Mouse (Mus musculus): Measurements from ENCODE around the gene Bhlhe40. TPM values are rescaled to one million over a fixed set of nuclear protein-coding genes. Genes with fewer than 3 reads are reported as not detected.

The Bhlhe40 gene
- total and polyA plus RNA-seq, 3 experiments = 15.9 to 21.6 TPM; not detected in 1

- Histone ChIP-seq H3K27me3 (ENCODE audit: control insufficient read depth in 1 of 2, insufficient read depth in 2 of 2, low read length in 2 of 2) (no peaks in the 10 kb centered on the region), H3K9me3 (replicated peaks; ENCODE audit: insufficient read depth, low read length) (no peaks in the 10 kb centered on the region), H3K36me3 (ENCODE audit: control insufficient read depth in 1 of 2, insufficient read depth in 2 of 2, low read length in 2 of 2) (no peaks in the 10 kb centered on the region), H3K27ac (ENCODE audit: control insufficient read depth, low read depth, low read length) (no peak overlapping the region), H3K79me2 (ENCODE audit: control insufficient read depth, insufficient read depth, low read length, poor library complexity) (no peaks in the 10 kb centered on the region), H3K4me3 (ENCODE audit: control insufficient read depth in 1 of 2, insufficient read depth in 1 of 2, low read depth in 2 of 2, low read length in 2 of 2) (no peak overlapping the region), H3K4me1 (ENCODE audit: control insufficient read depth in 1 of 2, insufficient read depth in 2 of 2, low read length in 2 of 2) (no peaks in the 10 kb centered on the region), H3K9ac (ENCODE audit: control insufficient read depth, low read depth, low read length, poor library complexity, severe bottlenecking) (no peak overlapping the region)
- DNase-seq (ENCODE audit: low read depth, low spot score) = no peak
- TF ChIP-seq ZNF384 (IDR thresholded peaks at IDR 0.05; ENCODE audit: low read depth, low read length) (peak; percentile 18; the same call in 1 of the 2 replicates), CHD1 (IDR thresholded peaks at IDR 0.05; ENCODE audit: low read depth, low read length) (no peak), CTCF (IDR thresholded peaks at IDR 0.05 in 2 of 3, conservative IDR thresholded peaks at IDR 0.05 in 1 of 3; ENCODE audit: control insufficient read depth in 1 of 3, insufficient read depth in 1 of 3, low read depth in 2 of 3, low read length in 3 of 3, poor library complexity in 1 of 3, severe bottlenecking in 1 of 3) (no peak)
Observed at GRCm38 (mm10) chr6:108648072-108648471, 12.4 kb upstream of the Bhlhe40 start.

- Histone ChIP-seq H3K4me1 (ENCODE audit: control insufficient read depth in 1 of 2, insufficient read depth in 2 of 2, low read length in 2 of 2) (0 out of 4 replicates have a peak, but pooled peaks cover 0 to 3% of the 10 kb centered on the region in 2 experiments), H3K27ac (ENCODE audit: control insufficient read depth, low read depth, low read length) (no peak overlapping the region), H3K9me3 (replicated peaks; ENCODE audit: insufficient read depth, low read length) (no peaks in the 10 kb centered on the region), H3K79me2 (ENCODE audit: control insufficient read depth, insufficient read depth, low read length, poor library complexity) (peaks cover 6% of the 10 kb centered on the region), H3K4me3 (ENCODE audit: control insufficient read depth in 1 of 2, insufficient read depth in 1 of 2, low read depth in 2 of 2, low read length in 2 of 2) (no peak overlapping the region), H3K27me3 (ENCODE audit: control insufficient read depth in 1 of 2, insufficient read depth in 2 of 2, low read length in 2 of 2) (no peaks in the 10 kb centered on the region), H3K36me3 (ENCODE audit: control insufficient read depth in 1 of 2, insufficient read depth in 2 of 2, low read length in 2 of 2) (no peaks in the 10 kb centered on the region), H3K9ac (ENCODE audit: control insufficient read depth, low read depth, low read length, poor library complexity, severe bottlenecking) (no peak overlapping the region)
- no peak for DNase-seq (ENCODE audit: low read depth, low spot score)
- TF ChIP-seq JUND (IDR thresholded peaks at IDR 0.05; ENCODE audit: low read depth, low read length) (no peak), SMC3 (IDR thresholded peaks at IDR 0.05; ENCODE audit: low read depth, low read length) (peak; percentile 46), CTCF (IDR thresholded peaks at IDR 0.05 in 2 of 3, conservative IDR thresholded peaks at IDR 0.05 in 1 of 3; ENCODE audit: control insufficient read depth in 1 of 3, insufficient read depth in 1 of 3, low read depth in 2 of 3, low read length in 3 of 3, poor library complexity in 1 of 3, severe bottlenecking in 1 of 3) (peak in 2 of 3 experiments; percentile 6 to 34; a peak in 2 of 6 replicates), RAD21 (IDR thresholded peaks at IDR 0.05; ENCODE audit: low read depth, low read length) (peak; percentile 33)
Observed at GRCm38 (mm10) chr6:108655861-108656260, 4.6 kb upstream of the Bhlhe40 start.

- no peak for TF ChIP-seq TAL1 (IDR thresholded peaks at IDR 0.05; ENCODE audit: low read length)
- no peak for TF ChIP-seq TBP (IDR thresholded peaks at IDR 0.05; ENCODE audit: low read depth, low read length)
- no peak for TF ChIP-seq MXI1 (IDR thresholded peaks at IDR 0.05; ENCODE audit: low read depth, low read length)
- no peak for TF ChIP-seq ZC3H11A (IDR thresholded peaks at IDR 0.05; ENCODE audit: low read depth, low read length)
- no peak for TF ChIP-seq RAD21 (IDR thresholded peaks at IDR 0.05; ENCODE audit: low read depth, low read length)
- no peak for TF ChIP-seq MAFK (IDR thresholded peaks at IDR 0.05; ENCODE audit: borderline replicate concordance, low read depth, low read length)
- H3K4me1 ChIP-seq (ENCODE audit: control insufficient read depth in 1 of 2, insufficient read depth in 2 of 2, low read length in 2 of 2) = peaks cover 4 to 14% of the 10 kb centered on the region in 2 experiments; a peak in 2 of 4 replicates
- H3K36me3 ChIP-seq (ENCODE audit: control insufficient read depth in 1 of 2, insufficient read depth in 2 of 2, low read length in 2 of 2) = peaks cover 0 to 11% of the 10 kb centered on the region in 2 experiments; a peak in 2 of 4 replicates
- peak overlapping the region; percentile 84; the same call in 1 of the 2 replicates for H3K9ac ChIP-seq (ENCODE audit: control insufficient read depth, low read depth, low read length, poor library complexity, severe bottlenecking)
- DNase-seq (ENCODE audit: low read depth, low spot score) = no peak
- H3K9me3 ChIP-seq (replicated peaks; ENCODE audit: insufficient read depth, low read length) = no peaks in the 10 kb centered on the region
- H3K4me3 ChIP-seq (ENCODE audit: control insufficient read depth in 1 of 2, insufficient read depth in 1 of 2, low read depth in 2 of 2, low read length in 2 of 2) = peak overlapping the region; percentile 55 to 93
- no peaks in the 10 kb centered on the region for H3K27me3 ChIP-seq (ENCODE audit: control insufficient read depth in 1 of 2, insufficient read depth in 2 of 2, low read length in 2 of 2)
- no peak overlapping the region for H3K27ac ChIP-seq (ENCODE audit: control insufficient read depth, low read depth, low read length)
- H3K79me2 ChIP-seq (ENCODE audit: control insufficient read depth, insufficient read depth, low read length, poor library complexity) = peaks cover 15% of the 10 kb centered on the region
Observed at GRCm38 (mm10) chr6:108658051-108658415, 2.4 kb upstream of the Bhlhe40 start.
